Mouse (Mus musculus) liver, embryonic 15.5 days (tissue): Measurements from ENCODE around the gene Ssc4d. TPM values are rescaled to one million over a fixed set of nuclear protein-coding genes. Genes with fewer than 3 reads are reported as not detected.

Source experiments
- polyA plus RNA-seq: library from polyadenylated mRNA; unstranded; fragments of >200 nt; fragmentation: Nextera tagmentation; extraction: Ambion mirVana; gene quantifications from 2 replicates; pipeline ENCODE4 v1.2.1, GENCODE M21; 2015

Gene Ssc4d
- polyA plus RNA-seq, 1 experiment from 2014 or later, result 1.8 TPM

Other genes starting within 250 kb of the Ssc4d start
- gene Tmem120a, start 230.1 kb downstream of the Ssc4d start, polyA plus RNA-seq, result 17.8 and 18.9 TPM in 2 replicates
- not detected in 2 replicates for gene Styxl1, start 196.1 kb downstream of the Ssc4d start, polyA plus RNA-seq
- gene Mdh2, start 196.1 kb downstream of the Ssc4d start, polyA plus RNA-seq, result 302 and 306 TPM in 2 replicates
- 0.02 TPM in 1 of 2 replicates, not detected in the other for gene Srrm3, start 167.6 kb downstream of the Ssc4d start, polyA plus RNA-seq
- 12.6 and 16.1 TPM in 2 replicates for gene Hspb1, start 86.6 kb downstream of the Ssc4d start, polyA plus RNA-seq
- 60.9 and 65.4 TPM in 2 replicates for gene Ywhag, start 39.9 kb downstream of the Ssc4d start, polyA plus RNA-seq
- gene Zp3, start 5.6 kb upstream of the Ssc4d start, polyA plus RNA-seq, result not detected in 2 replicates
- 6.7 and 6.9 TPM in 2 replicates for gene Dtx2, start 20.3 kb upstream of the Ssc4d start, polyA plus RNA-seq
- gene Upk3b, start 64.0 kb upstream of the Ssc4d start, polyA plus RNA-seq, result 3.3 and 3.8 TPM in 2 replicates
- 0.08 TPM in 1 of 2 replicates, not detected in the other for gene Upk3bl, start 80.0 kb upstream of the Ssc4d start, polyA plus RNA-seq
- 2.1 and 2.2 TPM in 2 replicates for gene Rasa4, start 109.4 kb upstream of the Ssc4d start, polyA plus RNA-seq
- gene Polr2j, start 142.1 kb upstream of the Ssc4d start, polyA plus RNA-seq, result 111 and 129 TPM in 2 replicates
- 34.1 and 37.2 TPM in 2 replicates for gene Lrwd1, start 161.5 kb upstream of the Ssc4d start, polyA plus RNA-seq
- 12.0 and 15.1 TPM in 2 replicates for gene Alkbh4, start 161.6 kb upstream of the Ssc4d start, polyA plus RNA-seq
- gene Orai2, start 196.2 kb upstream of the Ssc4d start, polyA plus RNA-seq, result 3.4 and 4.4 TPM in 2 replicates
- gene Prkrip1, start 224.4 kb upstream of the Ssc4d start, polyA plus RNA-seq, result 16.5 and 22.5 TPM in 2 replicates